Mouse (Mus musculus) hematopoietic stem cell, adult 5-6 weeks (primary cell): ENCODE measurements at regions not wholly inside any gene's neighbourhood (a gene's known extent, or its start where the extent isn't known, plus 50 kb on each side); places are given as distances from the start of the nearest gene placed in this dataset.
"Not testable (repeated sequence)": the region's sequence is repeated elsewhere in the genome, so short reads cannot be mapped to it uniquely, and the experiment has no call there.

ENCODE experiments used
- ATAC-seq, 2 experiments: fragments of 125-278 bp in 1 of 2; replicated peaks in 1 of 2; 2 replicates each; pipeline ENCODE4 v1.8.0; 2016 to 2017; ENCODE audit warnings: inconsistent platforms in 2 of 2, mild to moderate bottlenecking in 2 of 2, moderate number of reproducible peaks in 2 of 2, low read depth in 1 of 2, moderate TSS enrichment in 1 of 2; ENCODE audit not compliant: low FRiP score in 2 of 2, poor library complexity in 2 of 2, severe bottlenecking in 2 of 2, insufficient read depth in 1 of 2, low TSS enrichment in 1 of 2

GRCm38 (mm10) chr5:102123285-102123684, 53.6 kb upstream of the Wdfy3 start:
- ATAC-seq: no peak

GRCm38 (mm10) chr5:102126737-102127136, 57.0 kb upstream of the Wdfy3 start:
- peak in 1 of 2 experiments; percentile 62; a peak in 2 of 4 replicates for ATAC-seq

- no peak for ATAC-seq
Measured at GRCm38 (mm10) chr5:102147991-102148390, 78.3 kb upstream of the Wdfy3 start.

- peak; percentile 76 to 83; a peak in 3 of 4 replicates for ATAC-seq
Measured at GRCm38 (mm10) chr5:102149481-102150129, 79.9 kb upstream of the Wdfy3 start.

GRCm38 (mm10) chr5:102159621-102160020, 89.9 kb upstream of the Wdfy3 start:
- ATAC-seq: no peak

GRCm38 (mm10) chr5:102167981-102168380, 98.3 kb upstream of the Wdfy3 start:
- no peak for ATAC-seq

- ATAC-seq: no peak
Measured at GRCm38 (mm10) chr5:102171808-102172207, 102.1 kb upstream of the Wdfy3 start.

GRCm38 (mm10) chr5:102180250-102180649, 110.5 kb upstream of the Wdfy3 start:
- no peak for ATAC-seq

GRCm38 (mm10) chr5:102188951-102189350, 119.2 kb upstream of the Wdfy3 start:
- ATAC-seq: not testable (repeated sequence)

- no peak for ATAC-seq
Measured at GRCm38 (mm10) chr5:102206456-102206855, 136.7 kb upstream of the Wdfy3 start.

GRCm38 (mm10) chr5:102206953-102207352, 137.2 kb upstream of the Wdfy3 start:
- ATAC-seq: peak; percentile 73 to 87

- ATAC-seq: no peak
Measured at GRCm38 (mm10) chr5:102213145-102213544, 143.4 kb upstream of the Wdfy3 start.

- no peak for ATAC-seq
Measured at GRCm38 (mm10) chr5:102227131-102227530, 157.4 kb upstream of the Wdfy3 start.

- no peak for ATAC-seq
Measured at GRCm38 (mm10) chr5:102242614-102243013, 172.9 kb upstream of the Wdfy3 start.

GRCm38 (mm10) chr5:102244706-102245105, 175.0 kb upstream of the Wdfy3 start:
- no peak for ATAC-seq

- ATAC-seq: no peak
Measured at GRCm38 (mm10) chr5:102248747-102249146, 179.0 kb upstream of the Wdfy3 start.

GRCm38 (mm10) chr5:102251076-102251475, 181.4 kb upstream of the Wdfy3 start:
- no peak for ATAC-seq

GRCm38 (mm10) chr5:102253786-102254185, 184.1 kb upstream of the Wdfy3 start:
- no peak for ATAC-seq

GRCm38 (mm10) chr5:102257104-102257503, 187.4 kb upstream of the Wdfy3 start:
- no peak for ATAC-seq
